Mouse (Mus musculus): ENCODE measurements around the gene Pbx4. TPM values are rescaled to one million over a fixed set of nuclear protein-coding genes. Genes with fewer than 3 reads are reported as not detected.

Pbx4 gene
- polyA plus RNA-seq (2012; fragmentation: generic; extraction: Trizol), result 1 to 10 TPM; 2.6 to 3.5 TPM

GRCm38 (mm10) chr8:69832298-69832853 lies at the start of gene Pbx4:
Gene Pbx4, plus strand, starts transcription at chr8:69832491.

GRCm38 (mm10) chr8:69790773-69791367 lies 41.4 kb upstream of the Pbx4 start, which contains the start of the genes Atp13a1 and Zfp866:
Gene Atp13a1, plus strand, starts transcription at chr8:69791163.
Gene Zfp866, minus strand, starts transcription at chr8:69791178.

DNA sequence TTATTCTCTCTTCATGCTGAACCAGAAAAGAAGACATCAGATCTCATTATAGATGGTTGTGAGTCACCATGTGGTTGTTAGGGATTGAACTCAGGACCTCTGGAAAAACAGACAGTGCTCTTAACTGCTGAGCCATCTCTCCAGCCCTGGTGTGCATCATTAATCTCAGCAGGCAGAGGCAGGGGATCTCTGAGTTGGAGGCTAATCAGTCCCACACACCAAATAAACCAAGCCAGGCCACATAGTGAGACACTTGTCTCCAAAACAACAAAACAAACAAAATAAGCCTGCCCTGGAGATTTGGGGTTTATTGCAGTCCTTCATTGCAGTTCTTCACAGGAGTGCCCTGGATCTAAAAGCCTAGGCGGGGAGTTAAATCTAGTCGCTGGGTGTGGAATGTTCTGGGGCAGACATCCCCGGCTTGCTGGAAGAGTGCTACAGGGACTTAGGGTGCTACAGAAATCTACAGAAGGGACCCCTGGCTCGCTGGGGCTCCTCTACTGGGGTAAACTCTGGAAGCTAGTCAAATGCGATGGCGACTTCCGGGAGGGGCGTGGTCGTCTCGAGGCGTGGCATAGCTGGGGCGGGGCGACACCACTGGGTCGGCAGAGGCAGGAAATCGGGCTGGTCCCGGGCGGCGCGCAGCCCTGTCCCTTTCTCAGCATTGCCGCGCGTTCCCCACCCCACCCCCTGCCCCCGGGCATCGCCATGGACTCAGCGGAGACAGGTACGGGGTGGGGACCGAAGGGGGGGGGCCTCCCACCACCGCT lies 24.0 kb upstream of the Pbx4 start, which contains the start of gene Gmip:
TSS of gene Gmip (plus strand) at position 586 of the 770 bp plus-strand sequence.

DNA sequence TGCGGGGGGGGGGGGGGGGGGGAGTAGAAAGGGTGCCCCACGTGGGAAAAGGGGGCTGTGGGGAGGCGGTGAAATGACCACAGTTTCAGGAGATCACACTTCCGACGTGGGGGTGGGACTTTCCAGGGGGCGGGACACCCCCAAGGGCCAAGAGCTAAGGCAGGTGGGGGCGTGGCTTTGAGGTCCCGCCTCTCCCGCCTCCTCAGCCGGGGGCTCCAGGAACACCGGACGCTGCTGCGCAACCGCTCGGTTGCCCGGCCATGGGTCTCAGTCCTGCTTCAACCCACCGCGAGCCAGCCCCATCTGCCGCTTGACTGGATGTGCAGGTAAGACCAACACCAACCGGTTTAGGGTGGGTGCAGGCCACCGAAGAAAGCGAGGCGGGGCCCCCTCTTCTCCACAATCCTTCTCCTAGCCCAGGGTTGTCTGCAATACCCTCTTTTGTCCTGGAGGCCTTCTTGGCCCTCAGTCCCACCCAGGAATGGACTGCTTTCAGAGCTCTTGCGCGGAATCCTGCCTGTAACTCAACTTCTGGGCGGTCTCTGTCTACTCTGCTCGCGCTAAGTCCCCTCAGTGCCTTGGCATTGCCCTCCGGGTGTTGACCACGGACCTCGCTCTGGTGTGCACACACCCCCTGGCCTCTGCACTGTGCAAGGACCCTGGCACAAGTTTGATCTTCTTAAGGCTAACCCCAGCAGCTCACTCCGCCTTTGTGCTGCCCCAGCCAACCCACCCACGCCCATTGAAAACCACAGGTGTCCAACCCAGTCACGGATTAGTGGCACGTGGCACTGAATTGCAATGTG lies 9.7 kb upstream of the Pbx4 start, which contains the start of gene Lpar2:
TSS of gene Lpar2 (plus strand) at position 44 of the 806 bp plus-strand sequence.

DNA sequence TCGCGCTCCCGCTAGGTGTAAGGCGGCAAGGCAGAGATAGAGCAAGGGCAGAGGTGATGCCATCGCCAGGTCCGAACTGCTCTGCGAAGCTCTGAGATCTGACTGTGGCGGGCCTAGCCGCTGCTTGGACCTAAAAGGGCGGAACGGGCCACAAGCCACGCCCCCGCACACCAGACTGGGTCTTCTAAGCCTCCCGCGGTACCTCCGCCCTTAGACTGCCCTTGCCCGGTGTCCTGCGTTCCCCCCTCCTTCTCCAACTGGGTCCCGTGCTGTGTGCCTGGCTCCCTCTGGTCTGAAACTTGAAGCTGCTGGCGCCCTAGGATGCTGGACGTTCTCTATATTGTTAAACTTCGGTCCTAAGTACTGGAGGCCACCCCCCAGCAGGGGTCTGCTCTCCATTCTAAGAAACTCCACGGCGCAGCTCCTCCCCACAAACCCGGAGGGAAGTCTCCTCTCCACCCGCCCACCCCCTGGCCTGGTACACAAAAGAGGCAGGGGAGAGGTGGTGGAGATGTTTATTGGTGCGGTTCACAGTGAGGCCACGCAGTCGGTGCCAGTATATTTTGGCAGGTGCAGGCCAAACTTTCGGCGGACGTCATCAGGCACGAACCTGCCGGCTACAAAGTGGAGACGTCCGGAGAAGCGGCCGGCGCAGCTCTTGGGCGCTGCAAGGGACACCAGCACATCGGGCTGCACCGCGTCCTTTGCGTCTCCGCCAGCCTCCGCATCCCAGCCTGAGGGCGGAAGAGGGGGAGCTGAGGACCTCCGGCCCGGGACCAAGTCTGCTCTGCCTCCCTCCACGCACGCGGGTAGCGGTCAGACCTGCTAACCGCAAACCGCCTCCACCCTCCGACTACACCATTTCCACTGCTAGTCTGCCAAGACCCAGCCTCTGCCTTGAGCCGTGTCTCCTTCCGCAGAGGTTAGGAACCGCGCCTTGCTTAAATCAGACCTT lies 55.3 kb downstream of the Pbx4 start, which contains the start of gene Cilp2:
TSS of gene Cilp2 (minus strand) at position 399 of the 955 bp plus-strand sequence.

GRCm38 (mm10) chr8:69902163-69903062 lies 70.1 kb downstream of the Pbx4 start, which contains the start of the genes Tssk6, Ndufa13 and Yjefn3:
Gene Tssk6, plus strand, starts transcription at chr8:69902184.
Gene Ndufa13, minus strand, starts transcription at chr8:69902558.
Gene Yjefn3, minus strand, starts transcription at chr8:69902712.

Other genes with a start within 250 kb of the Pbx4 start
- gene Zfp868, start 206.9 kb upstream of the Pbx4 start, polyA plus RNA-seq (2012; fragmentation: generic; extraction: Trizol), result 1 to 10 TPM in 1 of 2 experiments, under 1 TPM in 1; 0.18 to 3.5 TPM
- under 1 TPM; 0.04 to 0.83 TPM for gene Zfp964, start 178.0 kb upstream of the Pbx4 start, polyA plus RNA-seq (2012; fragmentation: generic; extraction: Trizol)
- gene Zfp869, start 121.8 kb upstream of the Pbx4 start, polyA plus RNA-seq (2012; fragmentation: generic; extraction: Trizol), result 1 to 10 TPM in 1 of 2 experiments, under 1 TPM in 1; 0.20 to 4.4 TPM
- gene Zfp963, start 82.5 kb upstream of the Pbx4 start, polyA plus RNA-seq (2012; fragmentation: generic; extraction: Trizol), result 1 to 10 TPM in 1 of 2 experiments, under 1 TPM in 1; 0.02 to 1.9 TPM
- gene Gm20422, start 57.6 kb upstream of the Pbx4 start, polyA plus RNA-seq (2012; fragmentation: generic; extraction: Trizol), result not detected
- gene Atp13a1, start 41.3 kb upstream of the Pbx4 start, polyA plus RNA-seq (2012; fragmentation: generic; extraction: Trizol), result 10 to 100 TPM; 23.6 to 31.8 TPM
- 1 to 10 TPM in 1 of 2 experiments, under 1 TPM in 1; 0.37 to 9.5 TPM for gene Zfp866, start 41.3 kb upstream of the Pbx4 start, polyA plus RNA-seq (2012; fragmentation: generic; extraction: Trizol)
- 10 to 100 TPM in 1 of 2 experiments, 1 to 10 TPM in 1; 4.1 to 11.5 TPM for gene Gmip, start 23.8 kb upstream of the Pbx4 start, polyA plus RNA-seq (2012; fragmentation: generic; extraction: Trizol)
- 1 to 10 TPM; 3.0 to 3.5 TPM for gene Lpar2, start 10.1 kb upstream of the Pbx4 start, polyA plus RNA-seq (2012; fragmentation: generic; extraction: Trizol)
- gene Cilp2, start 55.2 kb downstream of the Pbx4 start, polyA plus RNA-seq (2012; fragmentation: generic; extraction: Trizol), result under 1 TPM in 1 of 2 experiments, not detected in 1; 0.07 TPM
- gene Tssk6, start 69.7 kb downstream of the Pbx4 start, polyA plus RNA-seq (2012; fragmentation: generic; extraction: Trizol), result under 1 TPM; 0.13 to 0.72 TPM
- 100 to 1,000 TPM; 233 to 235 TPM for gene Ndufa13, start 70.1 kb downstream of the Pbx4 start, polyA plus RNA-seq (2012; fragmentation: generic; extraction: Trizol)
- gene Yjefn3, start 70.2 kb downstream of the Pbx4 start, polyA plus RNA-seq (2012; fragmentation: generic; extraction: Trizol), result 10 to 100 TPM in 1 of 2 experiments, 1 to 10 TPM in 1; 8.5 to 22.4 TPM
- gene Gatad2a, start 163.9 kb downstream of the Pbx4 start, polyA plus RNA-seq (2012; fragmentation: generic; extraction: Trizol), result 10 to 100 TPM; 18.8 to 24.7 TPM
- gene Mau2, start 210.2 kb downstream of the Pbx4 start, polyA plus RNA-seq (2012; fragmentation: generic; extraction: Trizol), result 10 to 100 TPM in 1 of 2 experiments, 1 to 10 TPM in 1; 8.4 to 34.1 TPM
- gene Sugp1, start 210.3 kb downstream of the Pbx4 start, polyA plus RNA-seq (2012; fragmentation: generic; extraction: Trizol), result 10 to 100 TPM; 24.7 to 34.4 TPM
- gene Tm6sf2, start 240.4 kb downstream of the Pbx4 start, polyA plus RNA-seq (2012; fragmentation: generic; extraction: Trizol), result 1 to 10 TPM in 1 of 2 experiments, under 1 TPM in 1; 0.15 to 1.4 TPM

All from C3H10T1/2 (cell line).